Mouse (Mus musculus): ENCODE measurements around the gene Diaph3. TPM values are rescaled to one million over a fixed set of nuclear protein-coding genes. Genes with fewer than 3 reads are reported as not detected.
A peak's percentile ranks its signal among the peaks of the same experiment; 100 is the strongest.

Diaph3 gene
- 17.8 and 19.2 TPM in 2 replicates for polyA plus RNA-seq (2015; fragmentation: Nextera tagmentation; extraction: Ambion mirVana)

DNA sequence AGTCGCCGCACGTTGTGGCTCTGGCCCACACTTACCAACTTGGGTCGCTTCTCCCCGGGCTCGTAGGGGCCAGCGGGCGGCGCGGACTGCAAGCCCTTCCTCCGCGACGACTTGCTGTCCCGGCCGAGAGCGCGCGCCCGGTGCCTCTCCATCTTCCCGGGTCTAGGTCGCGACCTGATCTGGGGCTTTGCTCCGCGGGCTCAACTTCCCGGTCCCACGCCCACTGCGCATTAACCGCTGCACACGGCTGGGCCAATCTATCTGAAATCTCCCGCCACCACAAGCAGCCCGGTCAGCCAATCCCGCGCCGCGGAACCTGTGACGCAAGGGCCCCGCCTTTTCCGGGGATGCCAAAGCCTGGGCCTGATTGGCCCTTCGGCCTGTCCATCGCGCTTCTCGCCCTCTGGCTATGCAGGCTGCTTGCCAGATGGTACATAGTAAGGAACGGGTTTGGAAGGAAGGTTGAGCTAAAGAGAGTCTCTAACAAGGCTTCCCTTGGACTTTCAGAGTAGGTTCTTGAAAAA lies at the start of gene Diaph3:
Diaph3 (minus strand) TSS at position 273 of the 524 bp plus-strand sequence.
- no peaks in the 10 kb centered on the region for H3K9me3 ChIP-seq
- H3K4me1 ChIP-seq, result peaks cover 3% of the 10 kb centered on the region; the same call in 1 of the 2 replicates
- peak within 1 kb of the TSS; percentile 59 for H3K9ac ChIP-seq
- peak within 1 kb of the TSS; percentile 82 for H3K4me3 ChIP-seq
- under 1% methylated on average over 43 of the region's 43 CpGs for WGBS
- peak; percentile 99 for ATAC-seq (ENCODE audit: borderline replicate concordance, extremely low read depth, low FRiP score, low TSS enrichment)
- H3K36me3 ChIP-seq, result no peaks in the 10 kb centered on the region
- H3K27me3 ChIP-seq, result no peaks in the 10 kb centered on the region
- H3K4me2 ChIP-seq, result peak within 1 kb of the TSS; percentile 59
- H3K27ac ChIP-seq, result peak within 1 kb of the TSS; percentile 60

DNA sequence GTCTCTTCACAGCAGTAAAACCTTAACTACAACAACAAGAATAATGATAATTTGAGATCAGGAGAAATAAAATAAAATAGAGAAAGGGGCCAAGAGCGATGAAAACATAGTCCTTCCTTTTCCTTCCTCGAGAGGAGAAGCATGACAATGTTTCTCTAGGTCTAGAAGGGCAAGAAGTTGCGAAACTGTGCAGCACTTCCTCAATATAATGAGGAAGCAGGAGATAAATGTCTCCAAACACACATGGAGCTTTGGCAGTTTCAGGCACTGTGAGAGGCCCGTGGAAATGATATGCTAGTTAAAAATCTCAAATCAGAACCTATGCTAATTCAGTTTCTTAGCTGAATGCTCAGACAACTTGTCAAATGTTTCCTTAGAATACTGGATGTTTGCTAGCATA lies 49.6 kb upstream of the Diaph3 start:
- no peaks in the 10 kb centered on the region for H3K36me3 ChIP-seq
- H3K4me3 ChIP-seq, result no peak overlapping the region
- H3K27me3 ChIP-seq, result no peaks in the 10 kb centered on the region
- ATAC-seq (ENCODE audit: borderline replicate concordance, extremely low read depth, low FRiP score, low TSS enrichment), result no peak
- H3K27ac ChIP-seq, result no peak overlapping the region
- no peak overlapping the region for H3K4me2 ChIP-seq
- 49% methylated on average over 4 of the region's 4 CpGs for WGBS
- H3K9me3 ChIP-seq, result no peaks in the 10 kb centered on the region
- H3K4me1 ChIP-seq, result no peaks in the 10 kb centered on the region
- no peak overlapping the region for H3K9ac ChIP-seq

DNA sequence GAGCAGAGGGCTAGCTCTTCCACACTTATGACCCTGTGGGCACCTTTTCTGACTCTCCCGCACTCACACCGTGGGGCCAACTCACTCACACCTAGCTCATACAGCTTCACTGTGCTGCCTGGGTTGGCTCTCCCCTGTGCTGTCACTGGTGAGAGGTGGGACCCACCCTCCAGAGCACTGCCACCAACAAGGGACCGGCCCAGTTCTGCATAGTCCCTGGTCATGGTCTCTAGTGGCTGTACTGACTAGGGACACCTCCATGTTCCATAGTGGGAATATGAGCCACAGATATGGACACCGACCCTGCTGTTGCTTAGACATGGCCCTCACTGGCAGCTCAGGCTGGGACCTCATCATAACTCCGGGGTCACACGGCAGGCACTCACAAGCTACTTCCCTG lies 30.5 kb upstream of the Diaph3 start:
- no peaks in the 10 kb centered on the region for H3K9me3 ChIP-seq
- no peak for ATAC-seq (ENCODE audit: borderline replicate concordance, extremely low read depth, low FRiP score, low TSS enrichment)
- H3K27me3 ChIP-seq, result no peaks in the 10 kb centered on the region
- H3K36me3 ChIP-seq, result no peaks in the 10 kb centered on the region
- 60% methylated on average over 6 of the region's 6 CpGs for WGBS
- H3K4me3 ChIP-seq, result no peak overlapping the region
- no peak overlapping the region for H3K9ac ChIP-seq
- H3K4me1 ChIP-seq, result no peaks in the 10 kb centered on the region
- H3K27ac ChIP-seq, result no peak overlapping the region
- H3K4me2 ChIP-seq, result no peak overlapping the region

DNA sequence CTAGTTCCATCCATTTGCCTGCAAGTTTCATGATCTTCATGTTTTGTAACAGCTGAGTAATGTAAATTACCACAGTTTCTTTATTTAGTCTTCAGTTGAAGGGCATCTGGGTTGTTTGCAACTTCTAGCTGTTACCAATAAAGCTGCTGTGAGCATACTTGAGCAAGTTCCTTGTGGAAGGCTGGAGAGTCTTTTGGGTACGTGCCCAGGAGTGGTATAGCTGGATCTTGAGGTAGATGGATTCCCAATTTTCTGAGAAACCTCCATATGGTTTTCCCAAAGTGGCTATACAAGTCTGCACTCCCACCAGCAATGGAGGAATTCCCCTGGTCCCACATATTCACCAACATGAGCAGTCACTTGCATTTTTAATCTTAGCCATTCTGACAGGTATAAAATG lies 28.1 kb upstream of the Diaph3 start:
- Histone ChIP-seq H3K4me1 (no peaks in the 10 kb centered on the region), H3K9ac (no peak overlapping the region), H3K27ac (no peak overlapping the region), H3K27me3 (no peaks in the 10 kb centered on the region), H3K36me3 (no peaks in the 10 kb centered on the region), H3K4me3 (no peak overlapping the region), H3K4me2 (no peak overlapping the region), H3K9me3 (no peaks in the 10 kb centered on the region)
- 50% methylated on average over 1 of the region's 1 CpGs for WGBS
- no peak for ATAC-seq (ENCODE audit: borderline replicate concordance, extremely low read depth, low FRiP score, low TSS enrichment)

DNA sequence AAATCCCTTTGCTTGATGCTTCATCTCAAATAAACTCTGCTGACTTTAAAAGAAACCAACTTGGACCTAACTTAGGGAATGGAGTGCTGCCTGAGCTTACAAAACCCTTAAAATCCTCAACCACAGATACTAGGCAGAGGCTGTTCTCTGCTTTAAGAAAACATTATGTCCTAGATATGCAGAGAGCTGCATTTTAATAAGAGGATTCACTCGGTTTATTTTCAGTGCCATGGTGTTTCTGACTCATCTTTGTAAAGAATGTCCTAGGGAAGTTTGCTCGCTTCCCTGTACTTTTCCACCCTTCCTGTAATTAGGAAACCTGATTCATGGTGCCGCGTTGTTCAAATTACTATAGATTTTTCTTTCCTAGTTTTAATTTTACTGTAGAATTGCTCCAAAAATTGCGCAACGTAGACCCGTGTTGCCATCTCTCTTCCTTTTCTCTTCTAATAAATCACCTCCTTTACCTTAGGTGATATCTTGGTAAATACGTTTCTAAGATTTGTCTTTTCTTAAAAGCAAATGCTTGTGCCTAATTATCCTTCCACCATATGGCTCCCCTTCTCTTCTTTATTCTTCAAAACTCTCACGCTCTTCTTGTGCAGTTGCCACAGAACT lies 14.7 kb upstream of the Diaph3 start:
- no peak for ATAC-seq (ENCODE audit: borderline replicate concordance, extremely low read depth, low FRiP score, low TSS enrichment)
- no peaks in the 10 kb centered on the region for H3K36me3 ChIP-seq

DNA sequence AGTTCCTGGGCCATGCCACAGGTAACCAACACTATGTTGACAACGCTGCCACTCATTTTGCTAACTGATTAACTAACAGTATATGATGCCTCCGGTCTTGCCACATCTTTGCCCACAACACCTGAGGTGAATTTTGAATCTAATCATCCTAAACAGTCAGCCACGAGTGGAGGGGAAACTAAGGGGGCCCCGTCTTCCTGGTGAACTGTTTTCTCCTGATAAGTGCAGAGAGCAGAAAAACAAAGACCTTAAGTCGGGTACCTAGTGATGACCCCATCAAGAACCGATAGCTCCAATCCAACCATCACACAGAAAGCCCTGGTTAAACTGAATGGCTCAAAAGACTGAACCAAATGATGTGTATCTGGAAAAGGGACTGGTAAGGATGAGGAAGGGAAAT lies 8.6 kb upstream of the Diaph3 start:
- H3K4me2 ChIP-seq, result no peak overlapping the region
- H3K4me3 ChIP-seq, result no peak overlapping the region
- no peaks in the 10 kb centered on the region for H3K36me3 ChIP-seq
- H3K27ac ChIP-seq, result no peak overlapping the region
- no peak for ATAC-seq (ENCODE audit: borderline replicate concordance, extremely low read depth, low FRiP score, low TSS enrichment)
- H3K4me1 ChIP-seq, result no peaks in the 10 kb centered on the region
- H3K27me3 ChIP-seq, result no peaks in the 10 kb centered on the region
- WGBS, result 65% methylated on average over 6 of the region's 6 CpGs
- H3K9me3 ChIP-seq, result no peaks in the 10 kb centered on the region
- H3K9ac ChIP-seq, result no peak overlapping the region

More for the DNA sequence above, 14.7 kb upstream of the Diaph3 start:
- Histone ChIP-seq H3K9me3 (no peaks in the 10 kb centered on the region), H3K4me2 (no peak overlapping the region), H3K4me3 (no peak overlapping the region), H3K27ac (no peak overlapping the region), H3K9ac (no peak overlapping the region), H3K27me3 (no peaks in the 10 kb centered on the region), H3K4me1 (no peaks in the 10 kb centered on the region)
- 79% methylated on average over 9 of the region's 9 CpGs for WGBS

DNA sequence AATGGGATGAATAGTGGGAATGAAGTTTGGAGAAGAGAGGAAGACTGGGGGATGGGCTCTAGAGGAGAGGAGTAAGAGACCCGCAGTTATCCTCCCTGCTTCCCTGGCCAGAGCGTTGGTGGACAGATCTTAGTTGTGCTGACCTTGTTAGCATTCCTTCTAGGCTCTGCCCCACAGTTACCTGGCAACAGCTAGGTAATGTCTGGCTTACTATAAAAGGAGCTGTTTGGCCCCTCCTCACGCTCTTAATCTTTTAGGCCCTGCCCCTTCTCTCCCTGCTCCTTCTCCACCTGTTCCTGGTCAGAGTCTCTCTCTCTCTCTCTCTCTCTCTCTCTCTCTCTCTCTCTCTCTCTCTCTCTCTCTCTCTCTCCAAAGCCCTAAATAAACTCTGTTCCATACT lies 5.7 kb upstream of the Diaph3 start:
- Histone ChIP-seq H3K4me2 (no peak overlapping the region), H3K4me3 (no peak overlapping the region), H3K4me1 (no peaks in the 10 kb centered on the region), H3K27ac (no peak overlapping the region), H3K36me3 (no peaks in the 10 kb centered on the region), H3K9me3 (no peaks in the 10 kb centered on the region), H3K9ac (no peak overlapping the region), H3K27me3 (no peaks in the 10 kb centered on the region)
- ATAC-seq (ENCODE audit: borderline replicate concordance, extremely low read depth, low FRiP score, low TSS enrichment), result peak; percentile 63; the same call in 1 of the 2 replicates
- WGBS, result 37% methylated on average over 3 of the region's 3 CpGs

DNA sequence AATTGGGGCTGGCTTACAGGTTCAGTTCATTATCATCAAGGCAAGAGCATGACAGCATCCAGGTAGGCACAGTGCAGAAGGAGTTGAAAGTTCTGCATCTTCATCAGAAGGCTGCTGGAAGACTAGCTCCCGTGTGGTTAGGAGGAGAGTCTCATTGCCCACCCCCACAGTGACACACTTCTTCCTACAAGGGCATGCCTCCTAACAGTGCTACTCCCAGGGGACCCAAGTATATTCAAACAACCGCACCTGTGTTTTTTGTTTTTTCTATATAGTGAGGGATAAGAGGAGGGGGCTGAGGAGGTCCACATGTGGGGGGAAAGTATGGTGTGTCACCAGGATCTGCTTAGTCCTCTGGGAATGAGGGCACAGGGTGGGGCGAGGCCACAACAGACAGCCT lies 4.3 kb upstream of the Diaph3 start:
- no peak overlapping the region for H3K4me2 ChIP-seq
- no peak overlapping the region for H3K9ac ChIP-seq
- 72% methylated on average over 3 of the region's 3 CpGs for WGBS
- no peaks in the 10 kb centered on the region for H3K27me3 ChIP-seq
- H3K4me3 ChIP-seq, result no peak overlapping the region
- H3K36me3 ChIP-seq, result no peaks in the 10 kb centered on the region
- no peaks in the 10 kb centered on the region for H3K4me1 ChIP-seq
- H3K9me3 ChIP-seq, result no peaks in the 10 kb centered on the region
- no peak for ATAC-seq (ENCODE audit: borderline replicate concordance, extremely low read depth, low FRiP score, low TSS enrichment)
- no peak overlapping the region for H3K27ac ChIP-seq

DNA sequence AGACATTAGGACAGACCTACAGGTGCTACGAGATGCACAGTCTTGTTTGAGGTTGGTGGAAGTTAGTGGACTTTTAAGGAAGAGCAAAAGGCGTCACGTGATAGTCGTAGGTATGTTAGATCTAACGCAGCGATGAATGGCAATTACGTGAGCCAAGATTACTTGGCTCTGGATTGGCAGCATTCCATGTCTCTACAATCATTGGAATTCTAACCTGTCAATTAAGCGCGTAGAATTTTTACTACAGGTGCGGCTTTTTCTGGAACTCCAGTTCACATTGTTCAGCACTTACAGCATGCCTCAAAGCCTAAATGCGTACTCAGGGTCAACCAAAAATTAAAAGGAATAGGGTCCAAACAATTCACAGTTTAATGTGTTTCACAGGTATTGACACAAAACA lies 742 bp upstream of the Diaph3 start:
- Histone ChIP-seq H3K27ac (peak overlapping the region; percentile 60), H3K9ac (no peak overlapping the region), H3K4me2 (peak overlapping the region; percentile 59), H3K36me3 (no peaks in the 10 kb centered on the region), H3K9me3 (no peaks in the 10 kb centered on the region), H3K4me3 (peak overlapping the region; percentile 82), H3K4me1 (peaks cover 3% of the 10 kb centered on the region; the same call in 1 of the 2 replicates), H3K27me3 (no peaks in the 10 kb centered on the region)
- no peak for ATAC-seq (ENCODE audit: borderline replicate concordance, extremely low read depth, low FRiP score, low TSS enrichment)
- WGBS, result 59% methylated on average over 11 of the region's 11 CpGs

DNA sequence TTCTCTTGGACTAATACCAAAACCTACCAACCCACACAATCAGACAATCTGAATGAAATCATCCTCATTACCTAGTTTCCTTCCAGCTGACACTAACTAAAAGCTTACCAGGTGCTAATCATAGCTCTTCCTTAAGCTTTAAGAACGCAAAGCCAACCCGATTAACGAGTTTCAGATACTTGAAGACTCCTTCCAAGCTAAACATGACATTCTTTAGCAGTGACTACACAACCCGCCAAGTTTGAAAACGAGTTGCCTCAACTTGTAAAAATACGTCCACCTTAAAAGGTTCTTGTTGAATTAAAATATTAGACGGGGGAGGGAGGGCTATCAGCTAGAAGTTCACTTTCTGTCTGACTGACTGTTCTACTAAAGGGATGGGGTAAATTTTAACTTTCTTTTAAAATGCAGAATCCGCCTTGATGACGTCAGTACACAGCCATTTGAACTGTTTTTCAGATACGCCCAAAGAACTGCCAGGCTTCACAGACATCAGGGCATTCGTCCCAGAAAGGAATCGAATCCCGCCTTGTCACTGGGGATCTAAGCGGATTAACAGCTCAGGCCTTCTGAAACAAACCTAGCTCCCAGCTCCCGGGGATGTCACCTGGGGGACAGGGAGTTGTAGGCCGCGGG lies 590 bp downstream of the Diaph3 start:
- H3K27ac ChIP-seq, result peak overlapping the region; percentile 60
- peak; percentile 46; the same call in 1 of the 2 replicates for ATAC-seq (ENCODE audit: borderline replicate concordance, extremely low read depth, low FRiP score, low TSS enrichment)
- peak overlapping the region; percentile 59 for H3K4me2 ChIP-seq
- H3K4me1 ChIP-seq, result peaks cover 3% of the 10 kb centered on the region; the same call in 1 of the 2 replicates
- H3K36me3 ChIP-seq, result no peaks in the 10 kb centered on the region
- H3K27me3 ChIP-seq, result no peaks in the 10 kb centered on the region
- H3K9ac ChIP-seq, result peak overlapping the region; percentile 59
- under 1% methylated on average over 17 of the region's 17 CpGs for WGBS
- H3K4me3 ChIP-seq, result peak overlapping the region; percentile 82
- no peaks in the 10 kb centered on the region for H3K9me3 ChIP-seq

DNA sequence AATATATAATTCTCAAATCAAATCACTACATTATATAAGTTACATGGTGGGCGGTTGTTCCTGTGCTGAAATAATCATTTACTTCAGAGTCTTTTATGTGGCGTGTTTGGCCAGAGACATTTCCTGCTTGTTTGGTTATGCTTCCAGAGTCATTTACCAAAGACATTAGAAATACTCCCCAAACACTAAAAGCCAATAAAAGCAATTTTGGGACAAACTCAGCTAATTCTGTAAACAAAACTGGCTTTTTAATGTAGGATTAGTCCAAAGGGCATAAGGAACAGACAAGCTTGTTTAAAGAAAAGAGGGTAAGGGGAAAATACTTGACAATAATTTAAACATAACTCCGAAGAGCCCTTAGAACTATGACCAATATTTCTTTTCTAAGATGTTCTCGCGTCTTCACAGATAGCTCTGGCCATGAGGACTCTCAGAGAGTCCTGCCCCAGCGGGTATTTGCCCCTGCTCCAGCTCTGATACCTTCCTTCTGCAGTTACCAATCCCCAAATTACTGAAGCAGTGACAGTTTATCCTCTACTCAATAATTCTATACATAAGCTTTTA lies 14.9 kb downstream of the Diaph3 start:
- Histone ChIP-seq H3K4me2 (no peak overlapping the region), H3K27me3 (no peaks in the 10 kb centered on the region), H3K9me3 (no peaks in the 10 kb centered on the region), H3K27ac (no peak overlapping the region), H3K9ac (no peak overlapping the region), H3K4me3 (no peak overlapping the region), H3K36me3 (no peaks in the 10 kb centered on the region), H3K4me1 (peaks cover 15% of the 10 kb centered on the region; the same call in 1 of the 2 replicates)
- peak; percentile 71; the same call in 1 of the 2 replicates for ATAC-seq (ENCODE audit: borderline replicate concordance, extremely low read depth, low FRiP score, low TSS enrichment)
- WGBS, result 42% methylated on average over 6 of the region's 6 CpGs

DNA sequence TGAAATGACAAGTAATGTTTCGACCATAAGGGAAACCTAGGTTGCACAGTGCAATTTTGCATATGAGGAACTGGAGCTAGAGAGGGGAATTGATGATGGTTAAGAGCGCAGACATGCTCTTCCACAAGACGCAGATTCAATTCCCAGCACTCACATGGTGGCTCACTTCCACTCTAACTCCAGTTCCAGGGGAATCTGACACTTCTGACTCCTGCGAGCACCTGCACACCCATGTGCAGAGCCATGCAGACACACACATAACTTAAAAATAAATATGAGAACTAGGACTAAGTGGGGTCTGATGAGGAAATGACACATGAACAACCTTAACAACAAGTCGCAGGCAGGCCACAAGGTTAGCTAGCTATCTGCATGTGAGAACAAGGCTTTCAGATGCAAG lies 15.5 kb downstream of the Diaph3 start:
- H3K9ac ChIP-seq, result no peak overlapping the region
- H3K27ac ChIP-seq, result peak overlapping the region; percentile 50
- no peak for ATAC-seq (ENCODE audit: borderline replicate concordance, extremely low read depth, low FRiP score, low TSS enrichment)
- no peak overlapping the region for H3K4me2 ChIP-seq
- no peak overlapping the region for H3K4me3 ChIP-seq
- H3K36me3 ChIP-seq, result no peaks in the 10 kb centered on the region
- 70% methylated on average over 5 of the region's 5 CpGs for WGBS
- H3K27me3 ChIP-seq, result no peaks in the 10 kb centered on the region
- peaks cover 15% of the 10 kb centered on the region; the same call in 1 of the 2 replicates for H3K4me1 ChIP-seq
- H3K9me3 ChIP-seq, result no peaks in the 10 kb centered on the region

Measured in lung, embryonic 15.5 days (tissue).